Mouse (Mus musculus) frontal cortex, adult 2 months (tissue): Measurements from ENCODE around the gene Tuba1b. TPM values are rescaled to one million over a fixed set of nuclear protein-coding genes. Genes with fewer than 3 reads are reported as not detected.
"Not testable (repeated sequence)": the region's sequence is repeated elsewhere in the genome, so short reads cannot be mapped to it uniquely, and the experiment has no call there.

Source experiments
- DNase-seq, 2 experiments: peaks; one replicate each; pipeline ENCODE4 v3.0.0; 2022; ENCODE audit warnings: low spot score in 1 of 2; ENCODE audit errors: extremely low spot score in 1 of 2
- polyA plus RNA-seq: library from polyadenylated mRNA; depleted of rRNA; stranded (reverse); fragments of >200 nt; gene quantifications from 2 replicates; pipeline ENCODE4 v1.2.3, GENCODE M21; 2012

Gene Tuba1b
- polyA plus RNA-seq, 1 experiment: 1,186 TPM

- DNase-seq: peak in 1 of 2 experiments; percentile 66
Measured at GRCm38 (mm10) chr15:98954425-98955253, 20.3 kb upstream of the Tuba1b start.

- peak; percentile 96 to 98 for DNase-seq
Measured at GRCm38 (mm10) chr15:98953401-98954356, 19.3 kb upstream of the Tuba1b start, which contains the start of the genes Gm49450 and Tuba1a. Gm49450 (minus strand) TSS chr15:98953551. Tuba1a (minus strand) TSS chr15:98953703.

- no peak for DNase-seq
Measured at GRCm38 (mm10) chr15:98952751-98953400, 18.5 kb upstream of the Tuba1b start.

GRCm38 (mm10) chr15:98952063-98952455, 17.7 kb upstream of the Tuba1b start:
- DNase-seq: no peak

- DNase-seq: not testable (repeated sequence)
Measured at GRCm38 (mm10) chr15:98951122-98952062, 17.0 kb upstream of the Tuba1b start.

GRCm38 (mm10) chr15:98949607-98949892, 15.2 kb upstream of the Tuba1b start:
- DNase-seq: no peak

GRCm38 (mm10) chr15:98948857-98949606, 14.7 kb upstream of the Tuba1b start:
- no peak for DNase-seq

GRCm38 (mm10) chr15:98948382-98948781, 14.0 kb upstream of the Tuba1b start:
- no peak for DNase-seq

GRCm38 (mm10) chr15:98947884-98948283, 13.5 kb upstream of the Tuba1b start:
- DNase-seq: no peak

GRCm38 (mm10) chr15:98943133-98943532, 8.8 kb upstream of the Tuba1b start:
- no peak for DNase-seq

- DNase-seq: no peak
Measured at GRCm38 (mm10) chr15:98942081-98942480, 7.7 kb upstream of the Tuba1b start.

GRCm38 (mm10) chr15:98941539-98941938, 7.2 kb upstream of the Tuba1b start:
- no peak for DNase-seq

- DNase-seq: no peak
Measured at GRCm38 (mm10) chr15:98940816-98941215, 6.5 kb upstream of the Tuba1b start.

GRCm38 (mm10) chr15:98933833-98934216, 540 bp downstream of the Tuba1b start:
- DNase-seq: peak; percentile 91 to 98

- not testable (repeated sequence) for DNase-seq
Measured at GRCm38 (mm10) chr15:98933004-98933671, 1.2 kb downstream of the Tuba1b start.

- no peak for DNase-seq
Measured at GRCm38 (mm10) chr15:98930998-98931397, 3.4 kb downstream of the Tuba1b start.

GRCm38 (mm10) chr15:98930017-98930734, 4.2 kb downstream of the Tuba1b start:
- no peak for DNase-seq
